Mouse (Mus musculus): ENCODE results near the gene Acy3. TPM values are rescaled to one million over a fixed set of nuclear protein-coding genes. Genes with fewer than 3 reads are reported as not detected.
"Not testable (repeated sequence)": the region's sequence is repeated elsewhere in the genome, so short reads cannot be mapped to it uniquely, and the experiment has no call there.

The Acy3 gene
- polyA plus RNA-seq, 1 experiment: 6.3 TPM

DNA sequence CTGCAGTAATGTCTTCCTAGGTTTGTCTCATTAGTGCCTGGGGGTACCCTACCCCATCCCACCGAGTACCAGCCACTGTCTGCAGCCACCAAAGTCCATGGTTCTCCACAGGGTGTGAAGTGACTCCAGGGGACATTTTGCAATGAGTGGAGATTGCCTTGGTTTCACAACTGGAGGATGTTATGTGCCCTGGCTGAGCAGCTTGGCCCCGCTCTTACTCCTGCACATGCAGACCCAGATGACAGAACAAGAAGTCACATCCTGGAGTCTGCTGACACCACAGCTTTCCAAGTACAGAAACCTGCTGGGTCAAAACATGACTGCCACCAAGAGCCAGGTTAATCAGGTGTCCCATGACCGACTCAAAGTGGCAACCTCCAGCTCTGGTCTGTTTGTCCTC, 31.3 kb upstream of the Acy3 start:
- Histone ChIP-seq H3K36me3 (ENCODE audit: control insufficient read depth, insufficient read depth) (no peaks in the 10 kb centered on the region), H3K79me2 (ENCODE audit: control insufficient read depth, insufficient read depth) (no peaks in the 10 kb centered on the region), H3K4me3 (no peak overlapping the region), H3ac (ENCODE audit: control insufficient read depth, insufficient read length) (no peak overlapping the region), H3K4me2 (ENCODE audit: low read depth) (no peak overlapping the region), H3K27me3 (ENCODE audit: control insufficient read depth, insufficient read depth, insufficient read length) (no peaks in the 10 kb centered on the region)
- no peak for TF ChIP-seq USF1 (IDR thresholded peaks at IDR 0.05; ENCODE audit: low read depth)
- TF ChIP-seq E2F4 (IDR thresholded peaks at IDR 0.05; ENCODE audit: insufficient read depth): no peak
- no peak for TF ChIP-seq TCF12 (IDR thresholded peaks at IDR 0.05; ENCODE audit: insufficient read depth, poor library complexity, severe bottlenecking)
- no peak for TF ChIP-seq TCF3 (IDR thresholded peaks at IDR 0.05; ENCODE audit: insufficient read length, low read depth)
- TF ChIP-seq MYOG (IDR thresholded peaks at IDR 0.05; ENCODE audit: control insufficient read depth in 1 of 3, insufficient read depth in 1 of 3, insufficient read length in 2 of 3, low read depth in 2 of 3): no peak
- no peak for TF ChIP-seq CEBPB (IDR thresholded peaks at IDR 0.05; ENCODE audit: insufficient read depth, poor library complexity, severe bottlenecking)
- no peak for TF ChIP-seq MAX (IDR thresholded peaks at IDR 0.05; ENCODE audit: low read depth)
- no peak for TF ChIP-seq REST (IDR thresholded peaks at IDR 0.05; ENCODE audit: insufficient read depth, insufficient read length)
- no peak for TF ChIP-seq SRF (IDR thresholded peaks at IDR 0.05; ENCODE audit: control insufficient read depth, insufficient read length, low read depth)
- TF ChIP-seq POLR2AphosphoS2 (IDR thresholded peaks at IDR 0.05; ENCODE audit: insufficient read length, low read depth): no peak
- no peak for TF ChIP-seq POLR2A (IDR thresholded peaks at IDR 0.05; ENCODE audit: insufficient read length, low read depth)
- no peak for TF ChIP-seq MYOD1 (IDR thresholded peaks at IDR 0.05; ENCODE audit: control insufficient read depth in 1 of 3, insufficient read length in 2 of 3, low read depth in 2 of 3)

DNA sequence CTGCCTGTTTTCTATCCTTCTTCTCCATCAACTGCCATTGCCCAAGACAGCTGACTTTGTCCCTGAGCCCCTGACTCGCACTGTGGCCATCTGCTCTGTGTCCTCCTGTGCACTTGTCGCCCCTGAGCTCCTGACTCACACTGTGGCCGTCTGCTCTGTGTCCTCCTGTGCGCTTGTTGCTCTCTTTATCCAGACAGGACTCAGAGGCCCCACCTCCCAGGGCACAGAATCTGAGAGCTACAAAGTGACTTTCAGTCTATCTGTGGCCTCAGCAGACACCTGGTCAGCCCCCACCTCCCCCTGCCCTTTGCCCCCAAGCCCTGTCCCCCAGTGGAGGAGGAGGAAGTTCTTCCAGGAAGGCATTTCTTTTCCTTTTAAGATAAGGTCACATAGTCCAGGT, 30.6 kb upstream of the Acy3 start:
- no peak overlapping the region for H3K4me2 ChIP-seq (ENCODE audit: low read depth)
- H3K27me3 ChIP-seq (ENCODE audit: control insufficient read depth, insufficient read depth, insufficient read length): no peaks in the 10 kb centered on the region
- no peak overlapping the region for H3ac ChIP-seq (ENCODE audit: control insufficient read depth, insufficient read length)
- no peak for TF ChIP-seq SRF (IDR thresholded peaks at IDR 0.05; ENCODE audit: control insufficient read depth, insufficient read length, low read depth)
- TF ChIP-seq MYOG (IDR thresholded peaks at IDR 0.05; ENCODE audit: control insufficient read depth in 1 of 3, insufficient read depth in 1 of 3, insufficient read length in 2 of 3, low read depth in 2 of 3): peak in 2 of 3 experiments; percentile 60 to 76
- no peak for TF ChIP-seq CEBPB (IDR thresholded peaks at IDR 0.05; ENCODE audit: insufficient read depth, poor library complexity, severe bottlenecking)
- no peak for TF ChIP-seq USF1 (IDR thresholded peaks at IDR 0.05; ENCODE audit: low read depth)
- TF ChIP-seq MYOD1 (IDR thresholded peaks at IDR 0.05; ENCODE audit: control insufficient read depth in 1 of 3, insufficient read length in 2 of 3, low read depth in 2 of 3): peak in 2 of 3 experiments; percentile 51 to 76
- no peak for TF ChIP-seq POLR2AphosphoS2 (IDR thresholded peaks at IDR 0.05; ENCODE audit: insufficient read length, low read depth)
- TF ChIP-seq REST (IDR thresholded peaks at IDR 0.05; ENCODE audit: insufficient read depth, insufficient read length): no peak
- no peak for TF ChIP-seq TCF3 (IDR thresholded peaks at IDR 0.05; ENCODE audit: insufficient read length, low read depth)
- no peak for TF ChIP-seq TCF12 (IDR thresholded peaks at IDR 0.05; ENCODE audit: insufficient read depth, poor library complexity, severe bottlenecking)
- TF ChIP-seq POLR2A (IDR thresholded peaks at IDR 0.05; ENCODE audit: insufficient read length, low read depth): no peak
- no peaks in the 10 kb centered on the region for H3K36me3 ChIP-seq (ENCODE audit: control insufficient read depth, insufficient read depth)
- H3K79me2 ChIP-seq (ENCODE audit: control insufficient read depth, insufficient read depth): no peaks in the 10 kb centered on the region
- no peak overlapping the region for H3K4me3 ChIP-seq

DNA sequence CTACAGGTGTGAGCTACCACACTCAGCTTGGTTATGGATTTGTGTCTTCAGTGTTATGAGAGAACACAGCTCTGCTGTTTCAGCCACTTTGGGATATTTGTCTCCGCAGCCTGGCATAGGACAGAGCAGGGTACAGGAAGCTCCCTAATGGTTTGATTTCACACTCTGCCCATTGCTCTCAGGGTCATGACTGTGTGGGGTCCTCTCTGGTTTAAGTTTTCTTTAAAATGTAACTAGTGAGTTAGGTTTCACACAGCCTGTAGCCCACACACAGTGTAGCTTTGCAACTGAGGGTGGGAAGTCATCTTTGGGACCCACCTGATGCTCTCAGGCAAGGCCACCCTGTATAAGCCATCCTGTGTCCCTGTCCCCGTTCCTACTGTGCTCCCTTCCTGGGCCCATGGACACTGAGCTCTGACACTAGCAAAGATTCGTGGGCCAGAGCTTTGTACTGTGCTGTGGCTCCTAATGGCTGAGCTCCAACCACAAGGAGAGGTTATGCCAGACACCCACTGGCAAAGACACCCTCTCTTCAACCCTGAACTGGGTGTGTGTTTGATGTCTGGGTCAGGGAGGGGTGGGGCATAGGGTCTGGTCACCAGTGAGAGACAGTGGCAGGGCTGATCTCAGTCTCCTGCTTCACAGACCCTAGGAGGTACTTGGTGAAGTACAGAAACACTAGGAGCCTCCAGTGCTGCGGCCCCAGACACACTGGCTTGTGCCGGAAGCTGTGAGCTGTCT, 28.9 kb upstream of the Acy3 start:
- not testable (repeated sequence) for H3ac ChIP-seq (ENCODE audit: control insufficient read depth, insufficient read length); H3K27me3 ChIP-seq (ENCODE audit: control insufficient read depth, insufficient read depth, insufficient read length); H3K4me2 ChIP-seq (ENCODE audit: low read depth); H3K36me3 ChIP-seq (ENCODE audit: control insufficient read depth, insufficient read depth); H3K79me2 ChIP-seq (ENCODE audit: control insufficient read depth, insufficient read depth); H3K4me3 ChIP-seq

DNA sequence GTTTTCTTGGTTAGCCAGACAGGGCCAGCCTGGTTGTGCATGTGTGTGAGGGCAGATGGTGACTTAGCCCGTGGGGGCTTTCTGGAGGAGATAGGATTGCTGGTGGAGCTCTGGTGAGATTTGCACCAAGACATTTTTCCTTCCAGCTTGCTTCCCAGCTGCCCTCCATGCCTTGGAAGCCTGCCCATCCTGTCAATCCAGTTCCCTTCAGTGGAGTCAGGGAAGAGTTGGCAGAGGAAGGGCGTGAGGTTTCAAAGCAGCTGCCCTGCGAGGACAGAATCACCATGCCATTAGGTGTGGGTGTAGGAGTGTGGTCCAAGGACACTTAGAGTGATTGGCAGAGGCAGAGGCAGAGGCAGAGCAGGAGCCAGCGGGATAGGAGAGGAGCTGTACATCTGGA, 27.9 kb upstream of the Acy3 start, which contains the start of gene Aldh3b3:
TSS of gene Aldh3b3 (plus strand) at position 176 of the 400 bp plus-strand sequence.
- Histone ChIP-seq H3ac (ENCODE audit: control insufficient read depth, insufficient read length) (no peak within 1 kb of the TSS), H3K4me3 (no peak within 1 kb of the TSS), H3K4me2 (ENCODE audit: low read depth) (peak within 1 kb of the TSS; percentile 16), H3K79me2 (ENCODE audit: control insufficient read depth, insufficient read depth) (no peaks in the 10 kb centered on the region), H3K27me3 (ENCODE audit: control insufficient read depth, insufficient read depth, insufficient read length) (no peaks in the 10 kb centered on the region), H3K36me3 (ENCODE audit: control insufficient read depth, insufficient read depth) (no peaks in the 10 kb centered on the region)
- peak in 2 of 3 experiments; percentile 66 to 85 for TF ChIP-seq MYOD1 (IDR thresholded peaks at IDR 0.05; ENCODE audit: control insufficient read depth in 1 of 3, insufficient read length in 2 of 3, low read depth in 2 of 3)
- peak in 1 of 3 experiments; percentile 31 for TF ChIP-seq MYOG (IDR thresholded peaks at IDR 0.05; ENCODE audit: control insufficient read depth in 1 of 3, insufficient read depth in 1 of 3, insufficient read length in 2 of 3, low read depth in 2 of 3)
- no peak for TF ChIP-seq USF1 (IDR thresholded peaks at IDR 0.05; ENCODE audit: low read depth)

DNA sequence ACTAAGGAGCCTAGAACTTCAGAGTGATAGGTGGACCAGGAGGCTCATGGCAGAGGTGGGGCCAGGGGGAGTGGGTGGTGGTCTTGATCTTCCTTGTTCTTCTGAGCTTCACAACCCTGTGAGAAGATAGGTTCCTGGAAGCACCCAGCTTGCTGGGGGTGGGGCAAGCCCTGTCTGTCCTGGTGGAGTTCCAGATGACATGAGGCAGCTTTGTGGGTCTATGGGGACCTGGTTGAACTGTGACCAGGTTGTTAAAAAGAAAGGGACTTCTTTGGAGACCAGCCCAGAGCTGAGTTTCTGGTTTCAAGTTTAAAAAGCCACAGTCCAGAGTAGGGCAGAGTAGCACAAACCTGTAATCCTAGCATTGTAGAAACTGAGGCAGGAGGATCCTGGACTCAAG, 27.3 kb upstream of the Acy3 start:
- no peaks in the 10 kb centered on the region for H3K79me2 ChIP-seq (ENCODE audit: control insufficient read depth, insufficient read depth)
- peak overlapping the region; percentile 16 for H3K4me2 ChIP-seq (ENCODE audit: low read depth)
- no peaks in the 10 kb centered on the region for H3K36me3 ChIP-seq (ENCODE audit: control insufficient read depth, insufficient read depth)
- TF ChIP-seq POLR2AphosphoS2 (IDR thresholded peaks at IDR 0.05; ENCODE audit: insufficient read length, low read depth) (no peak), MYOD1 (IDR thresholded peaks at IDR 0.05; ENCODE audit: control insufficient read depth in 1 of 3, insufficient read length in 2 of 3, low read depth in 2 of 3) (no peak), REST (IDR thresholded peaks at IDR 0.05; ENCODE audit: insufficient read depth, insufficient read length) (no peak), MYOG (IDR thresholded peaks at IDR 0.05; ENCODE audit: control insufficient read depth in 1 of 3, insufficient read depth in 1 of 3, insufficient read length in 2 of 3, low read depth in 2 of 3) (no peak), TCF3 (IDR thresholded peaks at IDR 0.05; ENCODE audit: insufficient read length, low read depth) (no peak), MAX (IDR thresholded peaks at IDR 0.05; ENCODE audit: low read depth) (no peak), SRF (IDR thresholded peaks at IDR 0.05; ENCODE audit: control insufficient read depth, insufficient read length, low read depth) (no peak), CEBPB (IDR thresholded peaks at IDR 0.05; ENCODE audit: insufficient read depth, poor library complexity, severe bottlenecking) (no peak), POLR2A (IDR thresholded peaks at IDR 0.05; ENCODE audit: insufficient read length, low read depth) (no peak), USF1 (IDR thresholded peaks at IDR 0.05; ENCODE audit: low read depth) (no peak)
- no peak overlapping the region for H3K4me3 ChIP-seq
- no peak overlapping the region for H3ac ChIP-seq (ENCODE audit: control insufficient read depth, insufficient read length)
- H3K27me3 ChIP-seq (ENCODE audit: control insufficient read depth, insufficient read depth, insufficient read length): no peaks in the 10 kb centered on the region

Measured in myocyte (in vitro differentiated cells).